Mouse (Mus musculus) kidney, adult 2 months (tissue): ENCODE measurements around the gene Zfp385c. TPM values are rescaled to one million over a fixed set of nuclear protein-coding genes. Genes with fewer than 3 reads are reported as not detected.

Experiments
- DNase-seq: peaks from one replicate; pipeline ENCODE4 v3.0.0; 2021
- H3K27ac ChIP-seq: fragments of 200-500 bp; 2 replicates; pipeline ENCODE4 v1.5.1; 2012; ENCODE audit warnings: low read depth, low read length, control low read depth, inconsistent platforms; ENCODE audit not compliant: insufficient read depth
- H3K27me3 ChIP-seq: fragments of 200-500 bp; replicated peaks from 2 replicates; pipeline ENCODE4 v1.6.1; 2012; ENCODE audit warnings: mild to moderate bottlenecking, moderate library complexity, low read length, inconsistent platforms; ENCODE audit not compliant: control insufficient read depth, insufficient read depth
- H3K36me3 ChIP-seq: fragments of 200-500 bp; 2 replicates; pipeline ENCODE4 v1.6.1; 2012; ENCODE audit warnings: mild to moderate bottlenecking, moderate library complexity, low read length, inconsistent platforms; ENCODE audit not compliant: control insufficient read depth, insufficient read depth
- H3K4me1 ChIP-seq: fragments of 200-500 bp; 2 replicates; pipeline ENCODE4 v1.6.1; 2011; ENCODE audit warnings: low read length; ENCODE audit not compliant: control insufficient read depth, insufficient read depth
- H3K4me3 ChIP-seq: fragments of 200-500 bp; 2 replicates; pipeline ENCODE4 v1.5.1; 2011; ENCODE audit warnings: mild to moderate bottlenecking, low read depth, low read length, control low read depth; ENCODE audit not compliant: insufficient read depth
- CTCF ChIP-seq: fragments of 200-500 bp; conservative IDR thresholded peaks from 2 replicates; pipeline ENCODE4 v1.5.1; 2011; ENCODE audit warnings: low read depth, mild to moderate bottlenecking, control low read depth, low read length, moderate library complexity, mixed read lengths; ENCODE audit not compliant: insufficient read depth, insufficient read length
- POLR2A ChIP-seq: fragments of 200-500 bp; IDR thresholded peaks from one replicate; pipeline ENCODE4 v1.6.1; 2011; ENCODE audit warnings: low read depth, low read length, control low read depth
- WGBS: fragments of 180-500 bp; shearing (Covaris S2); methylation state at CpG from one replicate; pipeline ENCODE4 v1.1.7; 2018; 5-methylcytosine and 5-hydroxymethylcytosine counted together
- polyA plus RNA-seq: library from polyadenylated mRNA; depleted of rRNA; stranded (reverse); fragments of >200 nt; gene quantifications from 2 replicates; pipeline ENCODE4 v1.2.3, GENCODE M21; 2012

The Zfp385c gene
- polyA plus RNA-seq, 1 experiment = 0.34 TPM

GRCm38 (mm10) chr11:100609997-100610680 is 82.1 kb downstream of the Zfp385c start:
- Histone ChIP-seq H3K27ac (peak overlapping the region; percentile 91), H3K4me1 (peaks cover 16% of the 10 kb centered on the region; the same call in 1 of the 2 replicates), H3K27me3 (no peaks in the 10 kb centered on the region), H3K36me3 (no peaks in the 10 kb centered on the region), H3K4me3 (peak overlapping the region; percentile 27; the same call in 1 of the 2 replicates)
- whole genome bisulfite sequencing = 29% methylated on average over 9 of the region's 9 CpGs
- TF ChIP-seq CTCF = no peak
- TF ChIP-seq POLR2A = no peak
- DNase-seq = peak; percentile 71

GRCm38 (mm10) chr11:100609355-100609996 is 82.8 kb downstream of the Zfp385c start:
- no peaks in the 10 kb centered on the region for H3K36me3 ChIP-seq
- peaks cover 17% of the 10 kb centered on the region; the same call in 1 of the 2 replicates for H3K4me1 ChIP-seq
- peak overlapping the region; percentile 91 for H3K27ac ChIP-seq
- no peak overlapping the region for H3K4me3 ChIP-seq
- 69% methylated on average over 5 of the region's 5 CpGs for WGBS
- no peak for DNase-seq
- H3K27me3 ChIP-seq = no peaks in the 10 kb centered on the region
- no peak for TF ChIP-seq POLR2A
- no peak for TF ChIP-seq CTCF

- 26% methylated on average over 4 of the region's 4 CpGs for WGBS
- peak overlapping the region; percentile 24 for H3K27ac ChIP-seq
- no peaks in the 10 kb centered on the region for H3K27me3 ChIP-seq
- DNase-seq = peak; percentile 36
- TF ChIP-seq CTCF (no peak), POLR2A (no peak)
- no peak overlapping the region for H3K4me3 ChIP-seq
- H3K4me1 ChIP-seq = peaks cover 18% of the 10 kb centered on the region; the same call in 1 of the 2 replicates
- H3K36me3 ChIP-seq = no peaks in the 10 kb centered on the region
Measured at GRCm38 (mm10) chr11:100608796-100609195, 83.5 kb downstream of the Zfp385c start.

GRCm38 (mm10) chr11:100607121-100607520 is 85.1 kb downstream of the Zfp385c start:
- no peak for TF ChIP-seq CTCF
- no peak for TF ChIP-seq POLR2A
- H3K27ac ChIP-seq = no peak overlapping the region
- no peak for DNase-seq
- no peak overlapping the region for H3K4me3 ChIP-seq
- peaks cover 18% of the 10 kb centered on the region; the same call in 1 of the 2 replicates for H3K4me1 ChIP-seq
- WGBS = 85% methylated on average over 6 of the region's 6 CpGs
- H3K27me3 ChIP-seq = no peaks in the 10 kb centered on the region
- no peaks in the 10 kb centered on the region for H3K36me3 ChIP-seq

GRCm38 (mm10) chr11:100605451-100605850 is 86.8 kb downstream of the Zfp385c start:
- TF ChIP-seq POLR2A (no peak), CTCF (no peak)

GRCm38 (mm10) chr11:100604321-100605005 is 87.8 kb downstream of the Zfp385c start:
- no peak for DNase-seq
- Histone ChIP-seq H3K4me3 (no peak overlapping the region), H3K27me3 (no peaks in the 10 kb centered on the region), H3K27ac (no peak overlapping the region), H3K36me3 (no peaks in the 10 kb centered on the region), H3K4me1 (peaks cover 10% of the 10 kb centered on the region; the same call in 1 of the 2 replicates)
- TF ChIP-seq CTCF (no peak), POLR2A (no peak)
- WGBS = 69% methylated on average over 4 of the region's 4 CpGs

More at GRCm38 (mm10) chr11:100605451-100605850, 86.8 kb downstream of the Zfp385c start:
- 84% methylated on average over 10 of the region's 10 CpGs for WGBS
- Histone ChIP-seq H3K36me3 (no peaks in the 10 kb centered on the region), H3K4me1 (peaks cover 13% of the 10 kb centered on the region; the same call in 1 of the 2 replicates), H3K27me3 (no peaks in the 10 kb centered on the region), H3K27ac (no peak overlapping the region), H3K4me3 (no peak overlapping the region)
- DNase-seq = no peak
